Mouse (Mus musculus): ENCODE measurements around the gene Gltp. TPM values are rescaled to one million over a fixed set of nuclear protein-coding genes. Genes with fewer than 3 reads are reported as not detected.
A peak's percentile ranks its signal among the peaks of the same experiment; 100 is the strongest.

The Gltp gene
- polyA plus RNA-seq, 1 experiment: 61.9 TPM

- Histone ChIP-seq H3K4me3 (ENCODE audit: low read depth, low read length) (no peak overlapping the region), H3K4me1 (ENCODE audit: control insufficient read depth, insufficient read depth, low read length) (peaks cover 2% of the 10 kb centered on the region), H3K9ac (ENCODE audit: low read depth, poor library complexity, severe bottlenecking) (no peak overlapping the region), H3K36me3 (ENCODE audit: control insufficient read depth, insufficient read depth, low read length, poor library complexity, severe bottlenecking) (no peaks in the 10 kb centered on the region), H3K27me3 (ENCODE audit: control insufficient read depth, insufficient read depth, low read length, poor library complexity, severe bottlenecking) (no peaks in the 10 kb centered on the region), H3K9me3 (replicated peaks; ENCODE audit: control insufficient read depth, insufficient read depth, low read length, poor library complexity, severe bottlenecking) (no peaks in the 10 kb centered on the region), H3K27ac (ENCODE audit: insufficient read depth, low read length) (no peak overlapping the region)
- peak; percentile 29 for TF ChIP-seq CTCF (IDR thresholded peaks at IDR 0.05; ENCODE audit: low read depth, low read length)
- TF ChIP-seq POLR2A (IDR thresholded peaks at IDR 0.05; ENCODE audit: insufficient read depth, low read length): no peak
- TF ChIP-seq EP300 (IDR thresholded peaks at IDR 0.05; ENCODE audit: insufficient read depth, low read depth, low read length): no peak
Measured at GRCm38 (mm10) chr5:114731498-114731897, 40.7 kb upstream of the Gltp start.

GRCm38 (mm10) chr5:114730129-114730528 lies 39.3 kb upstream of the Gltp start:
- H3K9me3 ChIP-seq (replicated peaks; ENCODE audit: control insufficient read depth, insufficient read depth, low read length, poor library complexity, severe bottlenecking): no peaks in the 10 kb centered on the region
- no peak overlapping the region for H3K4me3 ChIP-seq (ENCODE audit: low read depth, low read length)
- H3K27me3 ChIP-seq (ENCODE audit: control insufficient read depth, insufficient read depth, low read length, poor library complexity, severe bottlenecking): no peaks in the 10 kb centered on the region
- TF ChIP-seq CTCF (IDR thresholded peaks at IDR 0.05; ENCODE audit: low read depth, low read length): no peak
- no peak for TF ChIP-seq POLR2A (IDR thresholded peaks at IDR 0.05; ENCODE audit: insufficient read depth, low read length)
- no peak for TF ChIP-seq EP300 (IDR thresholded peaks at IDR 0.05; ENCODE audit: insufficient read depth, low read depth, low read length)
- H3K9ac ChIP-seq (ENCODE audit: low read depth, poor library complexity, severe bottlenecking): no peak overlapping the region
- H3K36me3 ChIP-seq (ENCODE audit: control insufficient read depth, insufficient read depth, low read length, poor library complexity, severe bottlenecking): no peaks in the 10 kb centered on the region
- peaks cover 2% of the 10 kb centered on the region for H3K4me1 ChIP-seq (ENCODE audit: control insufficient read depth, insufficient read depth, low read length)
- H3K27ac ChIP-seq (ENCODE audit: insufficient read depth, low read length): no peak overlapping the region

GRCm38 (mm10) chr5:114728160-114728559 lies 37.4 kb upstream of the Gltp start:
- Histone ChIP-seq H3K36me3 (ENCODE audit: control insufficient read depth, insufficient read depth, low read length, poor library complexity, severe bottlenecking) (no peaks in the 10 kb centered on the region), H3K4me3 (ENCODE audit: low read depth, low read length) (no peak overlapping the region), H3K27ac (ENCODE audit: insufficient read depth, low read length) (no peak overlapping the region), H3K4me1 (ENCODE audit: control insufficient read depth, insufficient read depth, low read length) (peaks cover 2% of the 10 kb centered on the region), H3K9ac (ENCODE audit: low read depth, poor library complexity, severe bottlenecking) (no peak overlapping the region), H3K27me3 (ENCODE audit: control insufficient read depth, insufficient read depth, low read length, poor library complexity, severe bottlenecking) (no peaks in the 10 kb centered on the region), H3K9me3 (replicated peaks; ENCODE audit: control insufficient read depth, insufficient read depth, low read length, poor library complexity, severe bottlenecking) (no peaks in the 10 kb centered on the region)
- TF ChIP-seq CTCF (IDR thresholded peaks at IDR 0.05; ENCODE audit: low read depth, low read length) (no peak), EP300 (IDR thresholded peaks at IDR 0.05; ENCODE audit: insufficient read depth, low read depth, low read length) (no peak), POLR2A (IDR thresholded peaks at IDR 0.05; ENCODE audit: insufficient read depth, low read length) (no peak)

GRCm38 (mm10) chr5:114722846-114723245 lies 32.1 kb upstream of the Gltp start:
- H3K4me1 ChIP-seq (ENCODE audit: control insufficient read depth, insufficient read depth, low read length): no peaks in the 10 kb centered on the region
- H3K9me3 ChIP-seq (replicated peaks; ENCODE audit: control insufficient read depth, insufficient read depth, low read length, poor library complexity, severe bottlenecking): no peaks in the 10 kb centered on the region
- no peak overlapping the region for H3K27ac ChIP-seq (ENCODE audit: insufficient read depth, low read length)
- H3K4me3 ChIP-seq (ENCODE audit: low read depth, low read length): no peak overlapping the region
- TF ChIP-seq CTCF (IDR thresholded peaks at IDR 0.05; ENCODE audit: low read depth, low read length): no peak
- TF ChIP-seq EP300 (IDR thresholded peaks at IDR 0.05; ENCODE audit: insufficient read depth, low read depth, low read length): no peak
- no peak for TF ChIP-seq POLR2A (IDR thresholded peaks at IDR 0.05; ENCODE audit: insufficient read depth, low read length)
- H3K36me3 ChIP-seq (ENCODE audit: control insufficient read depth, insufficient read depth, low read length, poor library complexity, severe bottlenecking): 0 out of 2 replicates have a peak, but pooled peaks cover 5% of the 10 kb centered on the region
- no peak overlapping the region for H3K9ac ChIP-seq (ENCODE audit: low read depth, poor library complexity, severe bottlenecking)
- no peaks in the 10 kb centered on the region for H3K27me3 ChIP-seq (ENCODE audit: control insufficient read depth, insufficient read depth, low read length, poor library complexity, severe bottlenecking)

- H3K27ac ChIP-seq (ENCODE audit: insufficient read depth, low read length): no peak overlapping the region
- 0 out of 2 replicates have a peak, but pooled peaks cover 5% of the 10 kb centered on the region for H3K36me3 ChIP-seq (ENCODE audit: control insufficient read depth, insufficient read depth, low read length, poor library complexity, severe bottlenecking)
- no peak for TF ChIP-seq EP300 (IDR thresholded peaks at IDR 0.05; ENCODE audit: insufficient read depth, low read depth, low read length)
- TF ChIP-seq POLR2A (IDR thresholded peaks at IDR 0.05; ENCODE audit: insufficient read depth, low read length): no peak
- no peak for TF ChIP-seq CTCF (IDR thresholded peaks at IDR 0.05; ENCODE audit: low read depth, low read length)
- no peak overlapping the region for H3K4me3 ChIP-seq (ENCODE audit: low read depth, low read length)
- H3K9me3 ChIP-seq (replicated peaks; ENCODE audit: control insufficient read depth, insufficient read depth, low read length, poor library complexity, severe bottlenecking): no peaks in the 10 kb centered on the region
- no peaks in the 10 kb centered on the region for H3K27me3 ChIP-seq (ENCODE audit: control insufficient read depth, insufficient read depth, low read length, poor library complexity, severe bottlenecking)
- peaks cover 2% of the 10 kb centered on the region for H3K4me1 ChIP-seq (ENCODE audit: control insufficient read depth, insufficient read depth, low read length)
- H3K9ac ChIP-seq (ENCODE audit: low read depth, poor library complexity, severe bottlenecking): no peak overlapping the region
Measured at GRCm38 (mm10) chr5:114721969-114722368, 31.2 kb upstream of the Gltp start.

GRCm38 (mm10) chr5:114720784-114721183 lies 30.0 kb upstream of the Gltp start:
- Histone ChIP-seq H3K9ac (ENCODE audit: low read depth, poor library complexity, severe bottlenecking) (no peak overlapping the region), H3K4me1 (ENCODE audit: control insufficient read depth, insufficient read depth, low read length) (peaks cover 2% of the 10 kb centered on the region), H3K27ac (ENCODE audit: insufficient read depth, low read length) (no peak overlapping the region), H3K4me3 (ENCODE audit: low read depth, low read length) (no peak overlapping the region), H3K36me3 (ENCODE audit: control insufficient read depth, insufficient read depth, low read length, poor library complexity, severe bottlenecking) (0 out of 2 replicates have a peak, but pooled peaks cover 5% of the 10 kb centered on the region), H3K27me3 (ENCODE audit: control insufficient read depth, insufficient read depth, low read length, poor library complexity, severe bottlenecking) (no peaks in the 10 kb centered on the region), H3K9me3 (replicated peaks; ENCODE audit: control insufficient read depth, insufficient read depth, low read length, poor library complexity, severe bottlenecking) (no peaks in the 10 kb centered on the region)
- TF ChIP-seq CTCF (IDR thresholded peaks at IDR 0.05; ENCODE audit: low read depth, low read length): no peak
- TF ChIP-seq POLR2A (IDR thresholded peaks at IDR 0.05; ENCODE audit: insufficient read depth, low read length): no peak
- no peak for TF ChIP-seq EP300 (IDR thresholded peaks at IDR 0.05; ENCODE audit: insufficient read depth, low read depth, low read length)
